Mouse (Mus musculus) heart, embryonic 16.5 days (tissue): ENCODE results near the gene Fars2. TPM values are rescaled to one million over a fixed set of nuclear protein-coding genes. Genes with fewer than 3 reads are reported as not detected.

ENCODE experiments used
- ATAC-seq: fragments of 200-750 bp; cut with Nextera tagmentation; replicated peaks from 2 replicates; pipeline ENCODE4 v1.8.0; 2017; ENCODE audit warnings: moderate number of reproducible peaks; ENCODE audit not compliant: insufficient read depth, low FRiP score; ENCODE audit errors: extremely low read depth
- H3K27ac ChIP-seq: fragments of 300-500 bp; sonication (generic); 2 replicates; pipeline ENCODE4 v1.5.1; 2014; ENCODE audit warnings: mild to moderate bottlenecking, low read length, control low read depth, moderate library complexity
- H3K27me3 ChIP-seq: fragments of 300-500 bp; sonication (generic); 2 replicates; pipeline ENCODE4 v1.6.1; 2014; ENCODE audit warnings: low read length, mixed read lengths; ENCODE audit not compliant: control insufficient read depth, insufficient read depth
- H3K36me3 ChIP-seq: fragments of 300-500 bp; sonication (generic); 2 replicates; pipeline ENCODE4 v1.6.1; 2014; ENCODE audit not compliant: control insufficient read depth, insufficient read depth
- H3K4me1 ChIP-seq: fragments of 300-500 bp; sonication (generic); 2 replicates; pipeline ENCODE4 v1.6.1; 2014; ENCODE audit warnings: low read length, mixed read lengths; ENCODE audit not compliant: control insufficient read depth, insufficient read depth
- H3K4me2 ChIP-seq: fragments of 300-500 bp; sonication (generic); 2 replicates; pipeline ENCODE4 v1.6.1; 2014; ENCODE audit warnings: low read depth, mild to moderate bottlenecking, control low read depth, low read length
- H3K4me3 ChIP-seq: fragments of 300-500 bp; sonication (generic); 2 replicates; pipeline ENCODE4 v1.5.1; 2014; ENCODE audit warnings: mild to moderate bottlenecking, control low read depth, low read length
- H3K9ac ChIP-seq: fragments of 300-500 bp; sonication (generic); 2 replicates; pipeline ENCODE4 v1.6.1; 2014; ENCODE audit warnings: low read length, control low read depth
- H3K9me3 ChIP-seq: fragments of 300-500 bp; sonication (generic); replicated peaks from 2 replicates; pipeline ENCODE4 v1.6.1; 2016; ENCODE audit warnings: low read length; ENCODE audit not compliant: control insufficient read depth
- WGBS: fragments of 180-500 bp; shearing (Covaris S2); extraction: QIAGEN DNeasy Blood & Tissue Kit; methylation state at CpG from one replicate; pipeline ENCODE4 v1.1.7; 2014; 5-methylcytosine and 5-hydroxymethylcytosine counted together
- polyA plus RNA-seq: library from polyadenylated mRNA; unstranded; fragments of >200 nt; fragmentation: Nextera tagmentation; extraction: Ambion mirVana; gene quantifications from 2 replicates; pipeline ENCODE4 v1.2.1, GENCODE M21; 2015

Gene Fars2
- polyA plus RNA-seq, 1 experiment from 2014 or later = 71.5 TPM

- no peaks in the 10 kb centered on the region for H3K36me3 ChIP-seq
- 64% methylated on average over 3 of the region's 3 CpGs for WGBS
- no peaks in the 10 kb centered on the region for H3K9me3 ChIP-seq
- H3K9ac ChIP-seq = no peak overlapping the region
- ATAC-seq = no peak
- H3K4me2 ChIP-seq = no peak overlapping the region
- no peak overlapping the region for H3K4me3 ChIP-seq
- peaks cover 16% of the 10 kb centered on the region for H3K4me1 ChIP-seq
- no peaks in the 10 kb centered on the region for H3K27me3 ChIP-seq
- no peak overlapping the region for H3K27ac ChIP-seq
Measured at GRCm38 (mm10) chr13:36302770-36303169, 185.6 kb downstream of the Fars2 start.

GRCm38 (mm10) chr13:36305306-36305705 lies 188.1 kb downstream of the Fars2 start:
- no peak for ATAC-seq
- no peak overlapping the region for H3K4me2 ChIP-seq
- 0 out of 2 replicates have a peak, but pooled peaks cover 3% of the 10 kb centered on the region for H3K4me1 ChIP-seq
- H3K9me3 ChIP-seq = no peaks in the 10 kb centered on the region
- no peak overlapping the region for H3K4me3 ChIP-seq
- H3K9ac ChIP-seq = no peak overlapping the region
- no peak overlapping the region for H3K27ac ChIP-seq
- H3K36me3 ChIP-seq = no peaks in the 10 kb centered on the region
- 71% methylated on average over 2 of the region's 2 CpGs for WGBS
- H3K27me3 ChIP-seq = no peaks in the 10 kb centered on the region

- no peak for ATAC-seq
- 80% methylated on average over 4 of the region's 4 CpGs for WGBS
- Histone ChIP-seq H3K4me3 (no peak overlapping the region), H3K9me3 (no peaks in the 10 kb centered on the region), H3K27ac (no peak overlapping the region), H3K4me2 (no peak overlapping the region), H3K4me1 (0 out of 2 replicates have a peak, but pooled peaks cover 3% of the 10 kb centered on the region), H3K9ac (no peak overlapping the region), H3K36me3 (no peaks in the 10 kb centered on the region), H3K27me3 (no peaks in the 10 kb centered on the region)
Measured at GRCm38 (mm10) chr13:36307386-36307785, 190.2 kb downstream of the Fars2 start.

- H3K27ac ChIP-seq = 0 out of 2 replicates have a peak overlapping the region, but pooled peaks have one; percentile 16
- H3K9ac ChIP-seq = no peak overlapping the region
- no peak; the same call in 1 of the 2 replicates for ATAC-seq
- H3K4me1 ChIP-seq = 0 out of 2 replicates have a peak, but pooled peaks cover 3% of the 10 kb centered on the region
- no peaks in the 10 kb centered on the region for H3K27me3 ChIP-seq
- H3K4me3 ChIP-seq = no peak overlapping the region
- no peaks in the 10 kb centered on the region for H3K9me3 ChIP-seq
- no peak overlapping the region for H3K4me2 ChIP-seq
- WGBS = 67% methylated on average over 1 of the region's 1 CpGs
- H3K36me3 ChIP-seq = no peaks in the 10 kb centered on the region
Measured at GRCm38 (mm10) chr13:36309160-36309559, 191.9 kb downstream of the Fars2 start.

GRCm38 (mm10) chr13:36314218-36314617 lies 197.0 kb downstream of the Fars2 start:
- no peak overlapping the region for H3K27ac ChIP-seq
- H3K9me3 ChIP-seq = no peaks in the 10 kb centered on the region
- WGBS = 70% methylated on average over 8 of the region's 8 CpGs
- H3K4me3 ChIP-seq = no peak overlapping the region
- ATAC-seq = no peak
- H3K4me2 ChIP-seq = no peak overlapping the region
- H3K36me3 ChIP-seq = no peaks in the 10 kb centered on the region
- H3K4me1 ChIP-seq = peaks cover 4% of the 10 kb centered on the region; the same call in 1 of the 2 replicates
- H3K27me3 ChIP-seq = no peaks in the 10 kb centered on the region
- no peak overlapping the region for H3K9ac ChIP-seq

- Histone ChIP-seq H3K27ac (no peak overlapping the region), H3K4me3 (no peak overlapping the region), H3K9ac (no peak overlapping the region), H3K4me2 (no peak overlapping the region), H3K9me3 (no peaks in the 10 kb centered on the region), H3K4me1 (peaks cover 4% of the 10 kb centered on the region; the same call in 1 of the 2 replicates), H3K36me3 (no peaks in the 10 kb centered on the region), H3K27me3 (no peaks in the 10 kb centered on the region)
- ATAC-seq = no peak
- WGBS = 88% methylated on average over 10 of the region's 10 CpGs
Measured at GRCm38 (mm10) chr13:36314860-36315800, 197.9 kb downstream of the Fars2 start.

GRCm38 (mm10) chr13:36317824-36318223 lies 200.6 kb downstream of the Fars2 start:
- H3K27me3 ChIP-seq = no peaks in the 10 kb centered on the region
- ATAC-seq = no peak
- H3K4me1 ChIP-seq = peaks cover 4% of the 10 kb centered on the region; the same call in 1 of the 2 replicates
- H3K9ac ChIP-seq = no peak overlapping the region
- no peak overlapping the region for H3K4me3 ChIP-seq
- H3K4me2 ChIP-seq = no peak overlapping the region
- H3K36me3 ChIP-seq = no peaks in the 10 kb centered on the region
- H3K9me3 ChIP-seq = no peaks in the 10 kb centered on the region
- WGBS = 88% methylated on average over 3 of the region's 3 CpGs
- no peak overlapping the region for H3K27ac ChIP-seq

GRCm38 (mm10) chr13:36324624-36325023 lies 207.4 kb downstream of the Fars2 start:
- Histone ChIP-seq H3K4me3 (no peak overlapping the region), H3K36me3 (no peaks in the 10 kb centered on the region), H3K9me3 (no peaks in the 10 kb centered on the region), H3K9ac (no peak overlapping the region), H3K27me3 (no peaks in the 10 kb centered on the region), H3K4me1 (no peaks in the 10 kb centered on the region), H3K4me2 (no peak overlapping the region), H3K27ac (no peak overlapping the region)
- ATAC-seq = no peak
- 73% methylated on average over 2 of the region's 2 CpGs for WGBS

GRCm38 (mm10) chr13:36326539-36326938 lies 209.3 kb downstream of the Fars2 start:
- no peak for ATAC-seq
- no peak overlapping the region for H3K4me3 ChIP-seq
- H3K4me2 ChIP-seq = no peak overlapping the region
- no peaks in the 10 kb centered on the region for H3K4me1 ChIP-seq
- WGBS = 66% methylated on average over 3 of the region's 3 CpGs
- no peaks in the 10 kb centered on the region for H3K27me3 ChIP-seq
- H3K27ac ChIP-seq = no peak overlapping the region
- H3K36me3 ChIP-seq = no peaks in the 10 kb centered on the region
- H3K9ac ChIP-seq = no peak overlapping the region
- H3K9me3 ChIP-seq = no peaks in the 10 kb centered on the region
